Mouse (Mus musculus): ENCODE measurements at regions not wholly inside any gene's neighbourhood (a gene's known extent, or its start where the extent isn't known, plus 50 kb on each side); places are given as distances from the start of the nearest gene placed in this dataset.

GRCm38 (mm10) chr4:84177827-84178226 lies 497.2 kb downstream of the Bnc2 start:
- Histone ChIP-seq H3K27ac (replicated peaks) (no peak overlapping the region), H3K4me3 (replicated peaks) (no peak overlapping the region), H3K9ac (no peak overlapping the region), H3K4me1 (peaks cover 3% of the 10 kb centered on the region), H3K27me3 (no peaks in the 10 kb centered on the region), H3K4me2 (replicated peaks) (no peak overlapping the region), H3K9me3 (replicated peaks) (no peaks in the 10 kb centered on the region), H3K36me3 (no peaks in the 10 kb centered on the region)
- no peak for ATAC-seq (ENCODE audit: insufficient number of reproducible peaks, low FRiP score, low TSS enrichment, low read depth)
- 71% methylated on average over 3 of the region's 3 CpGs for WGBS

- Histone ChIP-seq H3K9ac (no peak overlapping the region), H3K36me3 (no peaks in the 10 kb centered on the region), H3K9me3 (replicated peaks) (no peaks in the 10 kb centered on the region), H3K4me1 (peaks cover 5% of the 10 kb centered on the region; the same call in 1 of the 2 replicates), H3K27me3 (no peaks in the 10 kb centered on the region), H3K4me3 (replicated peaks) (no peak overlapping the region), H3K4me2 (replicated peaks) (no peak overlapping the region), H3K27ac (replicated peaks) (no peak overlapping the region)
- 80% methylated on average over 4 of the region's 4 CpGs for WGBS
- no peak for ATAC-seq (ENCODE audit: insufficient number of reproducible peaks, low FRiP score, low TSS enrichment, low read depth)
Measured at GRCm38 (mm10) chr4:84184436-84184835, 490.6 kb downstream of the Bnc2 start.

GRCm38 (mm10) chr4:84184844-84185243 lies 490.2 kb downstream of the Bnc2 start:
- no peak overlapping the region for H3K27ac ChIP-seq (replicated peaks)
- peaks cover 5% of the 10 kb centered on the region; the same call in 1 of the 2 replicates for H3K4me1 ChIP-seq
- H3K27me3 ChIP-seq = no peaks in the 10 kb centered on the region
- ATAC-seq (ENCODE audit: insufficient number of reproducible peaks, low FRiP score, low TSS enrichment, low read depth) = no peak
- H3K9me3 ChIP-seq (replicated peaks) = no peaks in the 10 kb centered on the region
- H3K36me3 ChIP-seq = no peaks in the 10 kb centered on the region
- WGBS = 90% methylated on average over 6 of the region's 6 CpGs
- H3K4me3 ChIP-seq (replicated peaks) = no peak overlapping the region
- H3K4me2 ChIP-seq (replicated peaks) = no peak overlapping the region
- H3K9ac ChIP-seq = no peak overlapping the region

GRCm38 (mm10) chr4:84189315-84189714 lies 485.8 kb downstream of the Bnc2 start:
- no peaks in the 10 kb centered on the region for H3K27me3 ChIP-seq
- H3K4me3 ChIP-seq (replicated peaks) = no peak overlapping the region
- H3K36me3 ChIP-seq = no peaks in the 10 kb centered on the region
- peaks cover 5% of the 10 kb centered on the region; the same call in 1 of the 2 replicates for H3K4me1 ChIP-seq
- no peaks in the 10 kb centered on the region for H3K9me3 ChIP-seq (replicated peaks)
- no peak overlapping the region for H3K9ac ChIP-seq
- H3K27ac ChIP-seq (replicated peaks) = no peak overlapping the region
- WGBS = 65% methylated on average over 12 of the region's 12 CpGs
- ATAC-seq (ENCODE audit: insufficient number of reproducible peaks, low FRiP score, low TSS enrichment, low read depth) = no peak
- H3K4me2 ChIP-seq (replicated peaks) = no peak overlapping the region

- H3K9me3 ChIP-seq (replicated peaks) = no peaks in the 10 kb centered on the region
- no peak overlapping the region for H3K27ac ChIP-seq (replicated peaks)
- H3K4me1 ChIP-seq = peaks cover 5% of the 10 kb centered on the region; the same call in 1 of the 2 replicates
- H3K27me3 ChIP-seq = no peaks in the 10 kb centered on the region
- no peaks in the 10 kb centered on the region for H3K36me3 ChIP-seq
- no peak overlapping the region for H3K4me2 ChIP-seq (replicated peaks)
- H3K4me3 ChIP-seq (replicated peaks) = no peak overlapping the region
- no peak overlapping the region for H3K9ac ChIP-seq
- WGBS = 94% methylated on average over 2 of the region's 2 CpGs
- ATAC-seq (ENCODE audit: insufficient number of reproducible peaks, low FRiP score, low TSS enrichment, low read depth) = no peak
Measured at GRCm38 (mm10) chr4:84191303-84191702, 483.8 kb downstream of the Bnc2 start.

- Histone ChIP-seq H3K4me3 (replicated peaks) (no peak overlapping the region), H3K9me3 (replicated peaks) (no peaks in the 10 kb centered on the region), H3K27ac (replicated peaks) (no peak overlapping the region), H3K9ac (no peak overlapping the region), H3K4me1 (peaks cover 3% of the 10 kb centered on the region; the same call in 1 of the 2 replicates), H3K27me3 (no peaks in the 10 kb centered on the region), H3K36me3 (no peaks in the 10 kb centered on the region), H3K4me2 (replicated peaks) (no peak overlapping the region)
- WGBS = 49% methylated on average over 2 of the region's 2 CpGs
- ATAC-seq (ENCODE audit: insufficient number of reproducible peaks, low FRiP score, low TSS enrichment, low read depth) = no peak; the same call in 1 of the 2 replicates
Measured at GRCm38 (mm10) chr4:84192301-84192700, 482.8 kb downstream of the Bnc2 start.

GRCm38 (mm10) chr4:84196732-84197131 lies 478.3 kb downstream of the Bnc2 start:
- Histone ChIP-seq H3K4me2 (replicated peaks) (no peak overlapping the region), H3K27me3 (no peaks in the 10 kb centered on the region), H3K9ac (no peak overlapping the region), H3K4me1 (peaks cover 11% of the 10 kb centered on the region), H3K9me3 (replicated peaks) (no peaks in the 10 kb centered on the region), H3K4me3 (replicated peaks) (no peak overlapping the region), H3K27ac (replicated peaks) (no peak overlapping the region), H3K36me3 (no peaks in the 10 kb centered on the region)
- no peak for ATAC-seq (ENCODE audit: insufficient number of reproducible peaks, low FRiP score, low TSS enrichment, low read depth)
- WGBS = 84% methylated on average over 2 of the region's 2 CpGs

- H3K4me3 ChIP-seq (replicated peaks) = no peak overlapping the region
- H3K27me3 ChIP-seq = no peaks in the 10 kb centered on the region
- no peaks in the 10 kb centered on the region for H3K9me3 ChIP-seq (replicated peaks)
- no peak overlapping the region for H3K27ac ChIP-seq (replicated peaks)
- H3K36me3 ChIP-seq = no peaks in the 10 kb centered on the region
- no peak for ATAC-seq (ENCODE audit: insufficient number of reproducible peaks, low FRiP score, low TSS enrichment, low read depth)
- no peak overlapping the region for H3K4me2 ChIP-seq (replicated peaks)
- 88% methylated on average over 4 of the region's 4 CpGs for WGBS
- H3K9ac ChIP-seq = no peak overlapping the region
- peaks cover 15% of the 10 kb centered on the region for H3K4me1 ChIP-seq
Measured at GRCm38 (mm10) chr4:84198176-84198575, 476.9 kb downstream of the Bnc2 start.

GRCm38 (mm10) chr4:84199181-84199656 lies 475.9 kb downstream of the Bnc2 start:
- H3K27me3 ChIP-seq = no peaks in the 10 kb centered on the region
- H3K36me3 ChIP-seq = no peaks in the 10 kb centered on the region
- H3K9me3 ChIP-seq (replicated peaks) = no peaks in the 10 kb centered on the region
- no peak overlapping the region for H3K4me3 ChIP-seq (replicated peaks)
- no peak overlapping the region for H3K9ac ChIP-seq
- no peak overlapping the region for H3K4me2 ChIP-seq (replicated peaks)
- H3K27ac ChIP-seq (replicated peaks) = no peak overlapping the region
- WGBS = 63% methylated on average over 9 of the region's 9 CpGs
- H3K4me1 ChIP-seq = peaks cover 15% of the 10 kb centered on the region
- peak; percentile 22; the same call in 1 of the 2 replicates for ATAC-seq (ENCODE audit: insufficient number of reproducible peaks, low FRiP score, low TSS enrichment, low read depth)

GRCm38 (mm10) chr4:84201001-84201400 lies 474.1 kb downstream of the Bnc2 start:
- H3K9me3 ChIP-seq (replicated peaks) = no peaks in the 10 kb centered on the region
- H3K4me2 ChIP-seq (replicated peaks) = no peak overlapping the region
- peaks cover 15% of the 10 kb centered on the region for H3K4me1 ChIP-seq
- H3K27ac ChIP-seq (replicated peaks) = no peak overlapping the region
- no peak overlapping the region for H3K9ac ChIP-seq
- H3K27me3 ChIP-seq = no peaks in the 10 kb centered on the region
- 32% methylated on average over 3 of the region's 3 CpGs for WGBS
- no peak for ATAC-seq (ENCODE audit: insufficient number of reproducible peaks, low FRiP score, low TSS enrichment, low read depth)
- no peaks in the 10 kb centered on the region for H3K36me3 ChIP-seq
- no peak overlapping the region for H3K4me3 ChIP-seq (replicated peaks)

GRCm38 (mm10) chr4:84202231-84202630 lies 472.8 kb downstream of the Bnc2 start:
- 25% methylated on average over 2 of the region's 2 CpGs for WGBS

GRCm38 (mm10) chr4:84203680-84204079 lies 471.4 kb downstream of the Bnc2 start:
- H3K4me1 ChIP-seq = peaks cover 15% of the 10 kb centered on the region
- H3K9me3 ChIP-seq (replicated peaks) = no peaks in the 10 kb centered on the region
- no peaks in the 10 kb centered on the region for H3K27me3 ChIP-seq
- no peak for ATAC-seq (ENCODE audit: insufficient number of reproducible peaks, low FRiP score, low TSS enrichment, low read depth)
- H3K4me2 ChIP-seq (replicated peaks) = no peak overlapping the region
- no peak overlapping the region for H3K27ac ChIP-seq (replicated peaks)
- H3K36me3 ChIP-seq = no peaks in the 10 kb centered on the region
- WGBS = 29% methylated on average over 1 of the region's 1 CpGs
- H3K4me3 ChIP-seq (replicated peaks) = no peak overlapping the region
- no peak overlapping the region for H3K9ac ChIP-seq

More at GRCm38 (mm10) chr4:84202231-84202630, 472.8 kb downstream of the Bnc2 start:
- H3K4me3 ChIP-seq (replicated peaks) = no peak overlapping the region
- no peaks in the 10 kb centered on the region for H3K9me3 ChIP-seq (replicated peaks)
- H3K4me2 ChIP-seq (replicated peaks) = no peak overlapping the region
- peaks cover 15% of the 10 kb centered on the region for H3K4me1 ChIP-seq
- H3K9ac ChIP-seq = no peak overlapping the region
- no peaks in the 10 kb centered on the region for H3K27me3 ChIP-seq
- no peak for ATAC-seq (ENCODE audit: insufficient number of reproducible peaks, low FRiP score, low TSS enrichment, low read depth)
- H3K27ac ChIP-seq (replicated peaks) = no peak overlapping the region
- no peaks in the 10 kb centered on the region for H3K36me3 ChIP-seq

Measured in embryonic facial prominence, embryonic 15.5 days (tissue).